Mouse (Mus musculus) testis, postnatal 10 days (tissue): ENCODE measurements around the gene Fbxl14.
"Not testable (repeated sequence)": the region's sequence is repeated elsewhere in the genome, so short reads cannot be mapped to it uniquely, and the experiment has no call there.

Experiments
- DNase-seq: peaks from one replicate; pipeline ENCODE4 v3.0.0; 2021; ENCODE audit warnings: low spot score

Gene Fbxl14

GRCm38 (mm10) chr6:119470777-119471176 lies 8.7 kb upstream of the Fbxl14 start:
- no peak for DNase-seq

- DNase-seq: peak; percentile 80
These were observed 7.3 kb upstream of the Fbxl14 start for GRCm38 (mm10) chr6:119472135-119472534.

- no peak for DNase-seq
These were observed 6.8 kb upstream of the Fbxl14 start for GRCm38 (mm10) chr6:119472705-119473104.

- DNase-seq: no peak
These were observed 6.0 kb upstream of the Fbxl14 start for GRCm38 (mm10) chr6:119473446-119473845.

GRCm38 (mm10) chr6:119473992-119474391 lies 5.5 kb upstream of the Fbxl14 start:
- DNase-seq: no peak

GRCm38 (mm10) chr6:119475988-119476387 lies 3.5 kb upstream of the Fbxl14 start:
- no peak for DNase-seq

- no peak for DNase-seq
These were observed 1.7 kb upstream of the Fbxl14 start for GRCm38 (mm10) chr6:119477686-119478310.

GRCm38 (mm10) chr6:119478560-119479342 lies 717 bp upstream of the Fbxl14 start:
- peak; percentile 93 for DNase-seq

- DNase-seq: peak; percentile 72
These were observed 623 bp downstream of the Fbxl14 start for GRCm38 (mm10) chr6:119479876-119480705.

GRCm38 (mm10) chr6:119480706-119481331 lies 1.4 kb downstream of the Fbxl14 start:
- peak; percentile 58 for DNase-seq

- DNase-seq: not testable (repeated sequence)
These were observed 2.4 kb downstream of the Fbxl14 start for GRCm38 (mm10) chr6:119481741-119482390.

- DNase-seq: peak; percentile 69
These were observed 3.6 kb downstream of the Fbxl14 start for GRCm38 (mm10) chr6:119482958-119483600.

GRCm38 (mm10) chr6:119485486-119485885 lies 6.0 kb downstream of the Fbxl14 start:
- no peak for DNase-seq

- DNase-seq: no peak
These were observed 7.1 kb downstream of the Fbxl14 start for GRCm38 (mm10) chr6:119486381-119487084.

- no peak for DNase-seq
These were observed 7.6 kb downstream of the Fbxl14 start for GRCm38 (mm10) chr6:119487085-119487458.

GRCm38 (mm10) chr6:119487619-119488018 lies 8.2 kb downstream of the Fbxl14 start:
- DNase-seq: no peak

- no peak for DNase-seq
These were observed 10.3 kb downstream of the Fbxl14 start for GRCm38 (mm10) chr6:119489765-119490164.

GRCm38 (mm10) chr6:119490549-119490948 lies 11.1 kb downstream of the Fbxl14 start:
- no peak for DNase-seq

- DNase-seq: no peak
These were observed 11.5 kb downstream of the Fbxl14 start for GRCm38 (mm10) chr6:119491006-119491405.

GRCm38 (mm10) chr6:119491997-119492629 lies 12.6 kb downstream of the Fbxl14 start:
- no peak for DNase-seq
